Mouse (Mus musculus) lung, postnatal 10 days (tissue): Measurements from ENCODE around the gene Olfr1084.
"Not testable (repeated sequence)": the region's sequence is repeated elsewhere in the genome, so short reads cannot be mapped to it uniquely, and the experiment has no call there.

ENCODE experiments used
- DNase-seq: peaks from one replicate; pipeline ENCODE4 v3.0.0; 2021

Olfr1084 gene

GRCm38 (mm10) chr2:86639625-86640024 is at the start of gene Olfr1084:
Gene Olfr1084, minus strand, starts transcription at chr2:86639725.
- not testable (repeated sequence) for DNase-seq

GRCm38 (mm10) chr2:86679992-86680391 is 40.5 kb upstream of the Olfr1084 start, which contains the start of gene Olfr1086:
Gene Olfr1086, minus strand, starts transcription at chr2:86680092.
- no peak for DNase-seq

- no peak for DNase-seq
Measured at GRCm38 (mm10) chr2:86661919-86662318, 22.4 kb upstream of the Olfr1084 start, which contains the start of gene Olfr1085. Gene Olfr1085, minus strand, starts transcription at chr2:86662019.

GRCm38 (mm10) chr2:86598866-86599265 is 40.7 kb downstream of the Olfr1084 start, which contains the start of gene Olfr1082:
Gene Olfr1082, minus strand, starts transcription at chr2:86598966.
- DNase-seq, result not testable (repeated sequence)
